Mouse (Mus musculus): ENCODE results near the gene Fdxacb1. TPM values are rescaled to one million over a fixed set of nuclear protein-coding genes. Genes with fewer than 3 reads are reported as not detected.

Gene Fdxacb1
- total RNA-seq (2023) = 12.8 TPM

DNA sequence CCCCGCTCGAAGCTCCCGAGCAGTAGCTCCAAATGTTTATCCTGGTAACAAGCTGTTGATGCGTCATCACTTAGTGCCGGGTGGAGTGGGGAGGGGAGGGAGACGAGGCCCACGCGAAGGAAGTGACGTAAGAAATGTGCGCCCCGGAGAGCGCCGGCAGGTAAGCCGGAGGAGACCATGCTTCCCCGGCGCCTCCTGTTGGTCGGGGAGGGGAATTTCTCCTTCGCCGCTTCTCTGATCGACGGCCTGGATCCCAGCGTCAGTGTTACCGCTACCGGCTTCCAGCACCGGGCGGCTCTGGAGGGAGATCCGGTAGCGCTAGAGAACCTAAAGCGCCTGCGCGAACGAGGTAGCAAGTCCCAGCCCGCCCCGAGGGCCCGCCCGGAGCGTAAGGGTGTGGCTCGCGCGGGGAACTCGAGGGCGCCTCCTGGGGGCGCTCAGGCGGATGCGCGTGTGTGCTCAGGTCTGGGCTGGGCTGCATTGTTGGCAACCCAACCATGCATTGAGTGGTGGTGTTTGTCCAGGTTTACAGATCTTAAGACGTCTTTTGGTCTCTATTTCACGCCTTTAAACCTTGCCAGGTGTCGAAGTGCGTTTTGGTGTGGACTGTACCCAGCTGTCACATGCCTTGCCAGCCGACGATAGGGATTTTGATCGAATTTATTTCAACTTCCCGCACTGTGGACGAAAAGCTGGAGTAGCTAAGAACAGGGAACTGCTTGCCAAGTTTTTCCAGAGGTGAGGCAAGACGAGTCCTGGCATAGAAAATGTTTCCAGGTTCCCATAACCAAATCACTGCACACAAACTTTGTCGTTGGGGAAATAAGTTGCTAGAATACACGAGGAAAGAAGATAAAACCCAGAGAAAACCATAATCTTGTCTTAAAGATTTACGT lies at the start of gene Fdxacb1:
Gene Fdxacb1 (plus strand): TSS at position 130 of the 896 bp plus-strand sequence.

DNA sequence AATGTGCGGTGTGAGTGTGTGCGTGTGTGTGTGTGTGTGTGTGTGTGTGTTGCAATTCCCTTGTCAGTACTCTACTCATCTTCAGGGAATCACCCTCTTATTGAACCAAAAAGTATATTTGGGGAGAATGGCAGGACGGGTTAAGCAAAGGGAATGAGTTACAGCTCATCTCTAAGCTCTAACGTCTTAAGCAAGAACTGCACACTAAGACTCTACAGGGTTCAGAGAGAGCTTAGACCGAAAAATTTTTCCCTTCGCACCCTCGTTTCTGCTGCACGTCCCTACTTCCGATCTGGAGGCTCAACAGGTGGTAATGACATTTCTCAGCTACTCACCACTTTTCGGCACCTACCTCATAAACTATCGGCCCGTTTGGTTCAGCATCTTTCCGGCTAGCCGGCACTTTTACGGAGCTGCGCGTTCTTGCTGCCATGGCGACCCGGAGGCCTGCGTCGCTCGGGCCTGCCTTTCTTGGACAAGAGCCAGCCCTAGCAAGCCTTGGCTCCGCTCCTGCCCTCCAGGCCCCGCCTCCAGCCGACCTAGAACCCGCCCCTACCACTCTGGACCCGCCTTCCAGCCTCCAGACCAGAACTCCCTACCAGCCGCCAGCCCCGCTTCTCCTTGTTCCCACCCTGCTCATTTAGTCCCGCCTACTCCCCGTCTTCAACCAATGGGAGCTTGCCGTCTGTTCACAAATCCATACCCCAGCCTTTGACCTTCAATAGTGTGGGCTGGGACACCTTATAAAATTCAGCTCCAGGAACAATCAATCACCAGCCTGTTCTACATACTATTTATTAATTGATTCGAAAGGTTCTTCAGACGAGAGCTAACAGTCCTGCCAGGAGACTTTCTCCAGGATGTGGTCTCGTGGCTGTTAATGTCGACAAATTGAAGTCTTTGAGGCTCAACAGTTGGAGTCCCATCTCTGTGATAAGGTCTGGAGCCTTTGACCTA lies 28.8 kb upstream of the Fdxacb1 start, which contains the start of gene Dixdc1:
Gene Dixdc1 (minus strand): TSS at position 604 of the 957 bp plus-strand sequence.

DNA sequence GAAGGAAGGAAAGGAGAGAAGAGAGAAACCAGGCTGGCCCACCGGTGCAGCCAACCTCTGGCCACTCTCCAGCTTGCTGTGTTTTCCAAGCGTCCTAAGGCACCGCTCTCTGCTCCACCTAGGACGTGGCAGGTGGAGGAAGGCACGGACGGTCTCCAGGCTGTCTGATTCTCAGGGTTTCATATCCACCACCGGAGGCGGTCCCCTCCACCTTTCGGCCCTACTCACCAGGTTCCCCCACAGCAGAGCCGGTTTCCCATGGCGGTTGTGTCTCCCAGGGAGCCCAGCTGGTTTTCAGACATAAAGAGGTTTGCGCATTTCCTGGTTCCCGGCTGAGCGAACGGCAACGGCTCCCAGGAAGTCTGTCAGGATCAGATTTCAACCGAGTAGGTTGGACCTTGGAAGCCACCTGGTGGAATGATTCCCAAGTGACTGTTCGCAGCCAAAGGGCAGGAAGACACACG lies 21.8 kb upstream of the Fdxacb1 start, which contains the start of gene 2310030G06Rik:
Gene 2310030G06Rik (minus strand): TSS at position 323 of the 464 bp plus-strand sequence.

GRCm38 (mm10) chr9:50751323-50751722 lies 16.7 kb upstream of the Fdxacb1 start, which contains the start of gene Cryab:
Gene Cryab (plus strand): TSS chr9:50751325.

GRCm38 (mm10) chr9:50752054-50752602 lies 15.9 kb upstream of the Fdxacb1 start, which contains the start of gene Hspb2:
Gene Hspb2 (minus strand): TSS chr9:50752354.

DNA sequence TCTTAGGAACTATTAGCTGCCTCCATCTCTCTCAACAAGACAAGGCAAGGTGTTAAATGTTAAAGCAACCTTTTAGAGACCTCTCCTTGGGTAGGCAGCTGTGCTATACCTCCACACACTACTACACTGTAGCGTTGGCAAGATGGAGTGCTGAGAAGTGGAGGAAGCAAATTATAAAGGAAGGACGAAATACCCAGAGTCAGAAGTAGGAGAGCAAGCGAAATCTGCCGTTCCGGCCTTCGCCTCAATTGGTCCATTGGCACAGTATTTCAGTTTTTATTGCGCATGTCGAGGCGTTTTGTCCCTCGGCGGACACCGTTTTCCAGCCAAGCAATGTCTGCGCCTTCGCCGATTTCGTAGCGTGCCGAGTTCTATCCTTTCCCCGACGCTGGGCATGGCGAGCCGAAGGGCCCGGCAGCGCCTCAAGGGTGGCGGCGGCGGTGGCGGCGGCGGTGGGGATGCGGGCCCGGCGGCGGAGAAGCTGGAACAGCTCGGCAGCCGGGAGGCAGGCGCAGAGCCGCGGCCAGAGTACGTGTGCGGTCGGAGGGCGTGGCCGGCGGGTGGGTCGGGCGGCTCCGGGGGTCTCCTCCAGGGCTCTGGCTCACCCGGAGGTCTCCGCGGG lies 7.1 kb downstream of the Fdxacb1 start, which contains the start of the genes Alg9 and 1110032A03Rik:
Gene Alg9 (plus strand): TSS at position 29 of the 622 bp plus-strand sequence.
Gene 1110032A03Rik (minus strand): TSS at position 530 of the 622 bp plus-strand sequence.

Other genes with a start within 250 kb of the Fdxacb1 start
- gene Pts, start 239.5 kb upstream of the Fdxacb1 start, total RNA-seq (2023) = 38.3 TPM
- 2.6 TPM for gene Il18, start 213.4 kb upstream of the Fdxacb1 start, total RNA-seq (2023)
- not detected for gene Bco2, start 213.1 kb upstream of the Fdxacb1 start, total RNA-seq (2023)
- not detected for gene Tex12, start 206.9 kb upstream of the Fdxacb1 start, total RNA-seq (2023)
- gene Sdhd, start 164.4 kb upstream of the Fdxacb1 start, total RNA-seq (2023) = 50.3 TPM
- gene Timm8b, start 164.3 kb upstream of the Fdxacb1 start, total RNA-seq (2023) = 41.3 TPM
- 1.2 TPM for gene Pih1d2, start 150.9 kb upstream of the Fdxacb1 start, total RNA-seq (2023)
- gene Nkapd1, start 150.8 kb upstream of the Fdxacb1 start, total RNA-seq (2023) = 36.9 TPM
- 28.1 TPM for gene Dlat, start 108.5 kb upstream of the Fdxacb1 start, total RNA-seq (2023)
- gene Dixdc1, start 28.7 kb upstream of the Fdxacb1 start, total RNA-seq (2023) = 0.40 TPM
- gene 2310030G06Rik, start 21.7 kb upstream of the Fdxacb1 start, total RNA-seq (2023) = not detected
- gene Cryab, start 16.9 kb upstream of the Fdxacb1 start, total RNA-seq (2023) = not detected
- gene Hspb2, start 15.9 kb upstream of the Fdxacb1 start, total RNA-seq (2023) = not detected
- 21.4 TPM for gene Alg9, start 6.8 kb downstream of the Fdxacb1 start, total RNA-seq (2023)
- gene 1110032A03Rik, start 7.3 kb downstream of the Fdxacb1 start, total RNA-seq (2023) = 15.6 TPM
- 51.3 TPM for gene Ppp2r1b, start 77.1 kb downstream of the Fdxacb1 start, total RNA-seq (2023)
- 46.0 TPM for gene Sik2, start 240.8 kb downstream of the Fdxacb1 start, total RNA-seq (2023)

All from CD8-positive naive resting alpha-beta T cell, adult 57 days (primary cell).